Mouse (Mus musculus) megakaryocyte, embryonic 14.5 days (primary cell): Measurements from ENCODE around the gene Apof. TPM values are rescaled to one million over a fixed set of nuclear protein-coding genes. Genes with fewer than 3 reads are reported as not detected.

Experiments used
- H3K27me3 ChIP-seq: replicated peaks from 2 replicates; pipeline ENCODE3; 2012; ENCODE audit warnings: inconsistent platforms
- H3K36me3 ChIP-seq: replicated peaks from 2 replicates; pipeline ENCODE3; 2012; ENCODE audit warnings: low read length, inconsistent platforms, mixed read lengths
- H3K4me1 ChIP-seq: 2 replicates; pipeline ENCODE4 v1.6.1; 2012; ENCODE audit warnings: inconsistent platforms
- H3K4me3 ChIP-seq: replicated peaks from 2 replicates; pipeline ENCODE3; 2012; ENCODE audit warnings: moderate library complexity, mild to moderate bottlenecking, inconsistent platforms
- H3K9me3 ChIP-seq: 2 replicates; pipeline ENCODE4 v1.6.1; 2012; ENCODE audit warnings: inconsistent platforms
- FLI1 ChIP-seq: IDR thresholded peaks from 2 replicates; pipeline ENCODE4 v1.6.1; 2012; ENCODE audit warnings: low read length, inconsistent platforms, mixed read lengths
- GATA1 ChIP-seq: IDR thresholded peaks from 3 replicates; pipeline ENCODE4 v1.6.1; 2012; ENCODE audit warnings: mixed read lengths, low read length, inconsistent platforms, borderline replicate concordance
- polyA plus RNA-seq: library from polyadenylated mRNA; stranded (reverse); fragments of >175 nt; gene quantifications from 2 replicates; pipeline ENCODE4 v1.2.3, GENCODE M21; 2012; ENCODE audit warnings: low replicate concordance; ENCODE audit not compliant: insufficient read depth

Apof gene
- polyA plus RNA-seq, 1 experiment = not detected

- Histone ChIP-seq H3K4me3 (peak overlapping the region; percentile 96), H3K4me1 (peaks cover 29% of the 10 kb centered on the region), H3K9me3 (no peaks in the 10 kb centered on the region), H3K27me3 (no peaks in the 10 kb centered on the region), H3K36me3 (peaks cover 2% of the 10 kb centered on the region)
- TF ChIP-seq FLI1 = no peak
- TF ChIP-seq GATA1 = no peak
Observed at GRCm38 (mm10) chr10:128232420-128232985, 36.0 kb upstream of the Apof start.

GRCm38 (mm10) chr10:128236321-128236720 is 32.1 kb upstream of the Apof start:
- Histone ChIP-seq H3K27me3 (no peaks in the 10 kb centered on the region), H3K4me1 (peaks cover 48% of the 10 kb centered on the region), H3K9me3 (no peaks in the 10 kb centered on the region), H3K36me3 (peaks cover 19% of the 10 kb centered on the region), H3K4me3 (no peak overlapping the region)
- TF ChIP-seq FLI1 (no peak), GATA1 (no peak)

GRCm38 (mm10) chr10:128237807-128238480 is 30.5 kb upstream of the Apof start:
- peaks cover 32% of the 10 kb centered on the region for H3K36me3 ChIP-seq
- no peak overlapping the region for H3K4me3 ChIP-seq
- H3K27me3 ChIP-seq = no peaks in the 10 kb centered on the region
- peaks cover 44% of the 10 kb centered on the region for H3K4me1 ChIP-seq
- H3K9me3 ChIP-seq = no peaks in the 10 kb centered on the region
- TF ChIP-seq FLI1 = no peak
- no peak for TF ChIP-seq GATA1

- H3K36me3 ChIP-seq = peaks cover 42% of the 10 kb centered on the region
- TF ChIP-seq FLI1 (no peak), GATA1 (no peak)
Observed at GRCm38 (mm10) chr10:128239140-128239539, 29.3 kb upstream of the Apof start.

GRCm38 (mm10) chr10:128240131-128240530 is 28.3 kb upstream of the Apof start:
- no peak for TF ChIP-seq GATA1
- TF ChIP-seq FLI1 = no peak
- Histone ChIP-seq H3K4me1 (peaks cover 35% of the 10 kb centered on the region), H3K4me3 (no peak overlapping the region), H3K9me3 (no peaks in the 10 kb centered on the region), H3K36me3 (peaks cover 50% of the 10 kb centered on the region), H3K27me3 (no peaks in the 10 kb centered on the region)

More at GRCm38 (mm10) chr10:128239140-128239539, 29.3 kb upstream of the Apof start:
- H3K4me3 ChIP-seq = no peak overlapping the region
- peaks cover 40% of the 10 kb centered on the region for H3K4me1 ChIP-seq
- H3K9me3 ChIP-seq = no peaks in the 10 kb centered on the region
- no peaks in the 10 kb centered on the region for H3K27me3 ChIP-seq

- peaks cover 78% of the 10 kb centered on the region for H3K36me3 ChIP-seq
- H3K9me3 ChIP-seq = no peaks in the 10 kb centered on the region
- no peaks in the 10 kb centered on the region for H3K27me3 ChIP-seq
- TF ChIP-seq FLI1 (no peak), GATA1 (no peak)
- H3K4me3 ChIP-seq = no peak overlapping the region
- H3K4me1 ChIP-seq = peaks cover 30% of the 10 kb centered on the region
Observed at GRCm38 (mm10) chr10:128243252-128243651, 25.2 kb upstream of the Apof start.

GRCm38 (mm10) chr10:128244121-128244520 is 24.4 kb upstream of the Apof start:
- TF ChIP-seq FLI1 (no peak), GATA1 (no peak)
- no peaks in the 10 kb centered on the region for H3K9me3 ChIP-seq
- H3K4me3 ChIP-seq = no peak overlapping the region
- no peaks in the 10 kb centered on the region for H3K27me3 ChIP-seq
- peaks cover 23% of the 10 kb centered on the region for H3K4me1 ChIP-seq
- peaks cover 87% of the 10 kb centered on the region for H3K36me3 ChIP-seq

- TF ChIP-seq GATA1 (no peak), FLI1 (no peak)
- Histone ChIP-seq H3K27me3 (no peaks in the 10 kb centered on the region), H3K36me3 (peaks cover 94% of the 10 kb centered on the region), H3K9me3 (no peaks in the 10 kb centered on the region), H3K4me1 (peaks cover 10% of the 10 kb centered on the region; the same call in 1 of the 2 replicates), H3K4me3 (no peak overlapping the region)
Observed at GRCm38 (mm10) chr10:128247020-128247732, 21.3 kb upstream of the Apof start.

- peaks cover 73% of the 10 kb centered on the region for H3K36me3 ChIP-seq
- no peaks in the 10 kb centered on the region for H3K9me3 ChIP-seq
- H3K27me3 ChIP-seq = no peaks in the 10 kb centered on the region
- no peak overlapping the region for H3K4me3 ChIP-seq
- H3K4me1 ChIP-seq = peaks cover 7% of the 10 kb centered on the region; the same call in 1 of the 2 replicates
- TF ChIP-seq GATA1 (no peak), FLI1 (no peak)
Observed at GRCm38 (mm10) chr10:128250565-128250964, 17.9 kb upstream of the Apof start.
